Mouse (Mus musculus) forebrain, postnatal 0 days (tissue): ENCODE results near the gene Cib1. TPM values are rescaled to one million over a fixed set of nuclear protein-coding genes. Genes with fewer than 3 reads are reported as not detected.

Experiments
- ATAC-seq: fragments of 200-750 bp; cut with Nextera tagmentation; 2 replicates; pipeline ENCODE4 v1.8.0; 2017; ENCODE audit warnings: mild to moderate bottlenecking, moderate library complexity
- DNase-seq: peaks from one replicate; pipeline ENCODE4 v3.0.0-alpha.2; 2015
- H3K27ac ChIP-seq: fragments of 300-500 bp; sonication (generic); 2 replicates; pipeline ENCODE4 v1.5.1; 2014; ENCODE audit warnings: low read depth, mild to moderate bottlenecking, antibody characterized with exemption, low read length, moderate library complexity, mixed read lengths
- H3K27me3 ChIP-seq: fragments of 300-500 bp; sonication (generic); 2 replicates; pipeline ENCODE4 v1.6.1; 2014; ENCODE audit warnings: mild to moderate bottlenecking, low read length, mixed read lengths; ENCODE audit not compliant: insufficient read depth
- H3K36me3 ChIP-seq: fragments of 300-500 bp; sonication (generic); 2 replicates; pipeline ENCODE4 v1.6.1; 2014; ENCODE audit warnings: mild to moderate bottlenecking, moderate library complexity; ENCODE audit not compliant: insufficient read depth
- H3K4me1 ChIP-seq: fragments of 300-500 bp; sonication (generic); 2 replicates; pipeline ENCODE4 v1.6.1; 2014; ENCODE audit warnings: antibody characterized with exemption; ENCODE audit not compliant: insufficient read depth
- H3K4me2 ChIP-seq: fragments of 300-500 bp; sonication (generic); 2 replicates; pipeline ENCODE4 v1.6.1; 2014; ENCODE audit warnings: low read depth, mild to moderate bottlenecking, moderate library complexity
- H3K4me3 ChIP-seq: fragments of 300-500 bp; sonication (generic); 2 replicates; pipeline ENCODE4 v1.5.1; 2014; ENCODE audit warnings: low read depth, low read length, mixed read lengths
- H3K9ac ChIP-seq: fragments of 300-500 bp; sonication (generic); 2 replicates; pipeline ENCODE4 v1.6.1; 2014; ENCODE audit warnings: mild to moderate bottlenecking
- H3K9me3 ChIP-seq: fragments of 300-500 bp; sonication (generic); 2 replicates; pipeline ENCODE4 v1.6.1; 2016; ENCODE audit warnings: low read length
- CTCF ChIP-seq: sonication (generic); IDR thresholded peaks from 2 replicates; pipeline ENCODE4 v1.5.1; 2016; ENCODE audit warnings: antibody characterized with exemption, control low read depth, low read depth
- WGBS: fragments of 180-500 bp; shearing (Covaris S2); extraction: QIAGEN DNeasy Blood & Tissue Kit; methylation state at CpG from one replicate; pipeline ENCODE4 v1.1.7; 2014; 5-methylcytosine and 5-hydroxymethylcytosine counted together
- polyA plus RNA-seq: library from polyadenylated mRNA; unstranded; fragments of >200 nt; fragmentation: Nextera tagmentation; extraction: Ambion mirVana; gene quantifications from 2 replicates; pipeline ENCODE4 v1.2.1, GENCODE M21; 2015
- total RNA-seq: library from RNA; depleted of rRNA; stranded (reverse); fragments of >200 nt; gene quantifications from 2 replicates; pipeline ENCODE4 v1.2.3, GENCODE M21; 2014

Cib1 gene
- total and polyA plus RNA-seq, 2 experiments from 2014 or later = 16.4 to 29.0 TPM

DNA sequence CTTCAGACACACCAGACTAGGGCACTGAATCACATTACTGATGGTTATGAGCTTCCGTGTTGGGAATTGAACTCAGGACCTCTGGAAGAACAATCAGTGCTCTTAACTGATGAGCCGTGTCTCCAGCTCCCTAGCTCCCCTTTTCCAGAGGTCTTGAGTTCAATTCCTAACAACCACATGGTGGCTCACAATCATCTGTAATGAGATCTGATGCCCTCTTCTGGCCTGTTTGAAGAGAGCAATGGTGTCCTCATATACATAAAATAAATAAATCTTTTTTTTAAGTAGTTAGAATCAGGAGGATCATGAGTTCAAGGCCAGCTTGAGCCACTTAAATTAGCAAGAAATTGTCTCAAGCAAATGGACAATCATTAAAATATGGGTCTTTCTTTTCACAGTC is 23.4 kb upstream of the Cib1 start:
- DNase-seq (no peak), ATAC-seq (no peak)
- Histone ChIP-seq H3K27ac (no peak overlapping the region), H3K36me3 (no peaks in the 10 kb centered on the region), H3K9ac (no peak overlapping the region), H3K4me2 (no peak overlapping the region), H3K4me1 (no peaks in the 10 kb centered on the region), H3K9me3 (no peaks in the 10 kb centered on the region), H3K27me3 (peaks cover 19% of the 10 kb centered on the region), H3K4me3 (no peak overlapping the region)
- 79% methylated on average over 2 of the region's 2 CpGs for WGBS
- no peak for TF ChIP-seq CTCF

DNA sequence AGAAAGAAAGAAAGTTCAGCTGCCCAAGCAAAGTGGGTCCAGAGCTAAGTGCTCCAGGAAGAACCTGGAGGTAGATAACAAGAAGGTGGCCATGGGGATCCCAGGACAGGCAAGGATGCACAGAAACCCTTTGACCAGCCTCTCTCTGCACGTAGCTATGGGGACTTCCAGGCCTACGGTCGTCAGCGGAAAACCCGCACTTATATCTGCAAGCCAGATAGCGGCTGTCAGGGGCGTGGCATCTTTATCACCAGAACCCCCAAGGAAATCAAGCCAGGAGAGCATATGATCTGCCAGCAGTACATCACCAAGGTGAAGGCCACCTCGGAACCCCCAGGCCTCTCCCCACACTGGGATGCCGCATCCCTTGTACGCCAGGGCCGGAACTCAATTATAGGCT is 20.3 kb upstream of the Cib1 start:
- no peak overlapping the region for H3K9ac ChIP-seq
- DNase-seq (no peak), ATAC-seq (no peak)
- TF ChIP-seq CTCF = no peak
- peaks cover 7% of the 10 kb centered on the region for H3K27me3 ChIP-seq
- no peaks in the 10 kb centered on the region for H3K4me1 ChIP-seq
- no peak overlapping the region for H3K4me3 ChIP-seq
- H3K36me3 ChIP-seq = no peaks in the 10 kb centered on the region
- H3K9me3 ChIP-seq = no peaks in the 10 kb centered on the region
- H3K27ac ChIP-seq = no peak overlapping the region
- WGBS = 87% methylated on average over 11 of the region's 11 CpGs
- no peak overlapping the region for H3K4me2 ChIP-seq

DNA sequence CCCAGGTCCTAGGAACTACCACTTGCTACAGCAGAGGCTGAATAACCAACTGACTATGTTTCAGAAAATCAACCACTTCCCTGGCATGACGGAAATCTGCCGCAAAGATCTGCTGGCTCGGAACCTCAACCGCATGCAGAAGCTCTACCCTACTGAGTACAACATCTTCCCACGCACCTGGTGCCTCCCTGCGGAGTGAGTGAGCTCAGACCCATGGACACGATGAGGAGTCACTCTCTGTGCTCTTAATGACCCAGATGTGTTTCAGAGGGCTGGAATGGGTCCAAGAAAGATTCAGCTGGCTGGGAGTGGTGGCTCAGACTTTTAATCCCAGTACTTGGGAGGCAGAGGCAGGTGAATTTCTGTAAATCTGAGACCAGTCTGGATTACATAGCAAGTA is 19.8 kb upstream of the Cib1 start:
- 81% methylated on average over 7 of the region's 7 CpGs for WGBS
- no peaks in the 10 kb centered on the region for H3K4me1 ChIP-seq
- H3K27me3 ChIP-seq = peaks cover 4% of the 10 kb centered on the region; the same call in 1 of the 2 replicates
- H3K36me3 ChIP-seq = no peaks in the 10 kb centered on the region
- H3K4me3 ChIP-seq = no peak overlapping the region
- no peak overlapping the region for H3K27ac ChIP-seq
- ATAC-seq = no peak
- TF ChIP-seq CTCF = no peak
- H3K9me3 ChIP-seq = no peaks in the 10 kb centered on the region
- no peak for DNase-seq
- H3K9ac ChIP-seq = no peak overlapping the region
- no peak overlapping the region for H3K4me2 ChIP-seq

DNA sequence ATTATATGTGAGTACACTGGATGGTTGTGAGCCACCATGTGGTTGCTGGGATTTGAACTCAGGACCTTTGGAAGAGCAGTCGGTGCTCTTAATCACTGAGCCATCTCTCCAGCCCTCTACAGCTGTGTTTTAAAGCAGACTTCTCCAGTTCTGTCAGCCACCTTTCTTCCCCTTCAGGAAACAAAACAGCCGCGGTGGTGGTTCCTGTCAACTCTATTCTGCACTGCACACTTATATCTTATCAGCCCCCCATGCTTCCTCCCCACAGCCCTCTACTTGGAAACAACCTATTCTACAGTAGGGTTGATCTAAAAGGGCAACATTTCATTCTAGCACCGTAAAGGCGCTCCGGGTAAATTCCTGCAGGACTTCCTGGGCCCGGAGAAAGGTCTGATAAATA is 14.2 kb upstream of the Cib1 start:
- DNase-seq (no peak), ATAC-seq (no peak)
- Histone ChIP-seq H3K9ac (peak overlapping the region; percentile 62), H3K9me3 (no peaks in the 10 kb centered on the region), H3K27me3 (no peaks in the 10 kb centered on the region), H3K27ac (no peak overlapping the region), H3K4me2 (peak overlapping the region; percentile 59), H3K36me3 (no peaks in the 10 kb centered on the region), H3K4me3 (peak overlapping the region; percentile 50; the same call in 1 of the 2 replicates), H3K4me1 (no peaks in the 10 kb centered on the region)
- no peak for TF ChIP-seq CTCF
- 72% methylated on average over 7 of the region's 7 CpGs for WGBS

DNA sequence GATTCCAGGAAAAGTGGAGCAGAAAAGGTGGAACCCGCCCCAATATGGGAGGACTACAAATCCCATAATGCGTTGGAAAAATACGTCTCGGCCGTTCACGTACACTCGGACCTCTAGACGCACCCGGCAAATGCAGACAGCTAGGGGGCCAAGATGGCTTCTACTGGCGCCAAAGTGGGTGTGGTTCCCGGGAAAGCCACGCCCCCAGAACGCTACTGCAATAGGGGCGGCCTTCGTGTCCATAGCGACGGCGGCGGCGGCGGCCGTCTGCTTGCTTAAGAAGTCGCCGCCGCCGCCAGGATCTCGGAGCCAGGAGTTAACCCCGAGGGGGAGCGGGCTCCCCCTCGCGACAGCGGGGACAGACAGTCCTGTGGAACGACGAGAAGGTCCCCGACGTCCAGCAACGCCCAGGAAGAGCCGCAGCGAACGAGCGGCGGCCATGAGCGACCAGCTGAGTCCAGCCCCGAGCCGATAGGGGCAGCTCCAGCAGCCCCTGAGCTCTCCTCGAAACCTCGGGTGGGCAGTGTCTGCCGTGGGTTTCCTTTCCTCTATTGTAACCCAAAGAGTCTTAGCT is 13.6 kb upstream of the Cib1 start, which contains the start of gene Ttll13:
Ttll13 (plus strand) TSS at position 229 of the 574 bp plus-strand sequence.
- Histone ChIP-seq H3K27me3 (no peaks in the 10 kb centered on the region), H3K27ac (peak within 1 kb of the TSS; percentile 83), H3K4me1 (no peaks in the 10 kb centered on the region), H3K9me3 (no peaks in the 10 kb centered on the region), H3K36me3 (no peaks in the 10 kb centered on the region), H3K4me2 (peak within 1 kb of the TSS; percentile 59), H3K4me3 (peak within 1 kb of the TSS; percentile 50), H3K9ac (peak within 1 kb of the TSS; percentile 62)
- ATAC-seq (peak; percentile 99), DNase-seq (peak; percentile 98)
- WGBS = 2% methylated on average over 48 of the region's 48 CpGs
- TF ChIP-seq CTCF = peak; percentile 67

DNA sequence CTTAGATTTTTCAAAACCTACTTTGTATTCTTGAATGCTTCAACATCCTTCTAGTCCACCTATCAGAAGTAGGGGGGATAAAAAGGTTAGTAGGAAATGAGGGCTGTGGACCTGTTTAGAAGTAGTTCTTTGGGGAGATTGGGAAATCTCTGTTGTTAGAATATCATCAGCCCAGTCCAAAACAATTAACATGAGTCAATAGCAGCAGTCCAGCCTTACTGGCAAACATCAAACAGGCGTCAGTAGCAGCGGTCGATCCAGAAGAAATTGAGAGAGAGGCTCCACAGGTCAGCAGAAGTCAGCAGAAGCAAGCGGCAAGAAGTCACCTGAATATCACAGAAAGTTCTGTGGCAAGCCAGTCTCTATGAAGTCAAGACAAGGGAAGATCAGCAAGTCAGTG is 12.2 kb upstream of the Cib1 start:
- no peak for DNase-seq
- no peak overlapping the region for H3K4me2 ChIP-seq
- H3K4me1 ChIP-seq = no peaks in the 10 kb centered on the region
- no peaks in the 10 kb centered on the region for H3K27me3 ChIP-seq
- no peaks in the 10 kb centered on the region for H3K9me3 ChIP-seq
- H3K4me3 ChIP-seq = no peak overlapping the region
- 98% methylated on average over 4 of the region's 4 CpGs for WGBS
- peaks cover 3% of the 10 kb centered on the region; the same call in 1 of the 2 replicates for H3K36me3 ChIP-seq
- TF ChIP-seq CTCF = no peak
- H3K27ac ChIP-seq = no peak overlapping the region
- H3K9ac ChIP-seq = no peak overlapping the region
- ATAC-seq = no peak

DNA sequence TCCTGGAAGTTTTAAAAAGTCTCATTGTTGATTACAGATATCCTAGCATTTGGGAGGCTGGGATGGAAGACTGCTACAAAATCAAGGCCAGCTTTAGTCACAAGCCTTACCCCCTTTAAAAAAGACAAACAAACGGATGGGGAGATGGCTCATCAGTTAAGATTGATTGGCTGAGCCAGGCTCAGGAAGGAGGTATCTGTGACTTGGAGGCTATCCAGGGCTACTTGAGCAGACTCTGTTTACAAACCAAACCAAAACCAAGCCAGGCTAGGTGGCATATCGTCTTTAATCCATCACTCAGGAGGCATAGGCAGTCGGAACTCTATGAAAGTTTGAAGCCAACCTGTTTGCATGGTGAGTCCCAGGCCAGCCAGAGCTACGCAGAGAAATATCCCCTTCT is 9.0 kb upstream of the Cib1 start:
- Histone ChIP-seq H3K36me3 (peaks cover 17% of the 10 kb centered on the region), H3K4me3 (no peak overlapping the region), H3K4me1 (no peaks in the 10 kb centered on the region), H3K9me3 (no peaks in the 10 kb centered on the region), H3K4me2 (no peak overlapping the region), H3K27ac (no peak overlapping the region), H3K27me3 (no peaks in the 10 kb centered on the region), H3K9ac (no peak overlapping the region)
- TF ChIP-seq CTCF = no peak
- 91% methylated on average over 4 of the region's 4 CpGs for WGBS
- DNase-seq (no peak), ATAC-seq (no peak)
